Mouse (Mus musculus) neural tube, embryonic 10.5 days (tissue): ENCODE results near the gene Pmepa1.
A peak's percentile ranks its signal among the peaks of the same experiment; 100 is the strongest.

Experiments
- DNase-seq: peaks from one replicate; pipeline ENCODE4 v3.0.0-alpha.2; 2017; ENCODE audit warnings: low spot score; ENCODE audit errors: extremely low spot score

The Pmepa1 gene

DNA sequence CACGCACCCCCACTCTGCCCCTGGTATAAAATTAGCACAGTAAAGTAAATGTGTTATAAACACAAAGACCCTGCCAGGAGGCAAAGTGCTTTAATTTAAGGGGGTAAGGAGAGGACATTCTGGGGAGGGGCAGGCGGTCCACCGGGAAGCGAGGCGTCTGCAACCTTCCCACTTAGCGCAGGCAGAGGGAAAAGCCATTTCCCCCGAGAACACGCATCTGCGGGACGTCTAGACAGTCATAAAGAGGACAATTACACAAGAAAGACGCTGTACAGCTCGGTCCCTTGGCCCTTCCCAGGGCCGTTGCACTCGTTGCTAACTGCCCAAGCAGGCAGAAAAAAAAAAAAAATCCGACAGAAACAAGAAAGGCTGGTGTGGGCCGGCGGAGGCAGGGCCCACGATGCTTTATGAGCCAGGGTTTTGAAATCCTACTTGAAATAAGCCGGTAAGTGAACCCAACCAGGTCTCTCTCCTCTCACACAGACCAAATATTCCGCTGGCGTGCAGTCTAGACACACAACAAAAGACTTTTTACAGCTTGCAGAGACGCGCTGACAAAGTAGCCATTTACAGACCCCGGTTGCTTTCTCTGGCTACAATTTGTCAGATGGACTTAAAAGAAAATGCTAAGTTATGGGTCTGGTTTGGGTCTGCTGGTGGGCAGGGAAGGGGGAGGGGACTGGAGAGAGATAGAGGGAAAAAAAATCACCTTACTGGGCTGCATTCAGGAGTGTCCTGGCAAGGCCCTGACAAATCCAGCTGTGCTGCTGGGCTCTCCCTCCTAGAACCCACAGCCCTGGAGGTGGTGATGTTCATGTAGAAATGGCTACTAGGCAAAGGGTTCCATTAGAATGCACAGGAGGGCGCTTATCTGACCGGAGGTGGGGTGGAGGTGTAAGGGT lies 22.3 kb downstream of the Pmepa1 start:
- DNase-seq = no peak

DNA sequence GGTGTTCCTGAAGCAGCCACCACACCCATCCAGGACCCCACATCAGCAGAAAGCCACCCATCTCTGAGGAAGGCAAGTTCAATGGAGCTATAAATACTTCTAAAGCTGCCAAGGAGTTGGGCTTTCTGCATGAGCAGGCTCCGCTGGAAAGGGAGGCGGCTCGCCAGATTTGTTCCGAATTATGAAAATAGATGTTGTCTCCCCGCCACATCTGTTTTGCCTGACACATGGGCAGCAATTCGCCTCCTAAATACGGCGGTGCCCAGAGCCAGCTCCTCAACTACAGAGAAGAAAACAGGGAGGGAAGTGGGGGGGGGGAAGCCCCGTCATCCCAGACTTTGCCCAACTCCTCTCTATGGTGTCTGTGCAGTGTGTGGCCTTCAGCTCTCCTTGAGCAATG lies 24.7 kb downstream of the Pmepa1 start:
- no peak for DNase-seq

DNA sequence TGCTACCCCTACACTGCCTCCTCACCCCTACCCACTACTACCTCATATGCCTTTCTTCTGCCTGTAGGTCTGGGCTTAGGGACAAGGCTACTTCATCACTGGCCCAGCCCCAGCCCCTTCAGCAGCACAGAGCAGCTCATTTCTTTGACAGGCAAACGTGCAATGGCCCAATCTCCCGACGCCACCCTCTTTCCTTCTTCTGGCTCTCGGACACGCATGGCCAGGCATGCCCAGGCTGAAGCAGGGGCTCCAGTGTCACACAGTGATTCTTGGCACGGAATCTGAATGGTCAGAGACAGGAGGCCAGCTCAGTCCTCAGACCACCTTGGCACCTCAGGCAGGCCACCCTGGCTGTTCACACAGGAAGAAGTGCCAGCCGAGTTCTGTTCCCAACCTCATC lies 25.2 kb downstream of the Pmepa1 start:
- no peak for DNase-seq

DNA sequence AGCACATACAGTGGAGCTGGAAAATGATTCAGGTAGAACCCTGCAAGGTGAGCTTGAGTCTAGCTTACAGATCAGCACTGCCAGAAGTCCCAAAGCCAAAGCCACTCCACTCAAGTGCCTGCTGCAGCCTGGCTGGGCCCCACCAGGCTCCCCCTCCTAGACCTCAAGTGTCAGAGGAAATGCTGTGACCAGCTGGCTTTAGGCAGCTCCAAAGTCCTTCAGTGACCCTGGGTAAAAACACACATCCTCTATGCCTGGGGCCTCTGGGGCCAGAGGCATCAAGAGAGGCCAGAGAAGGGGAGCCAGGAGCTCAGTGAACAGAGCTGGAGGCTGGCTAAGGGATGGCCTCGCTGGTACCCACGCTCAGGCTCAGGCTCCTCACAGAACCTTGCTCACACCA lies 25.9 kb downstream of the Pmepa1 start:
- DNase-seq = no peak

DNA sequence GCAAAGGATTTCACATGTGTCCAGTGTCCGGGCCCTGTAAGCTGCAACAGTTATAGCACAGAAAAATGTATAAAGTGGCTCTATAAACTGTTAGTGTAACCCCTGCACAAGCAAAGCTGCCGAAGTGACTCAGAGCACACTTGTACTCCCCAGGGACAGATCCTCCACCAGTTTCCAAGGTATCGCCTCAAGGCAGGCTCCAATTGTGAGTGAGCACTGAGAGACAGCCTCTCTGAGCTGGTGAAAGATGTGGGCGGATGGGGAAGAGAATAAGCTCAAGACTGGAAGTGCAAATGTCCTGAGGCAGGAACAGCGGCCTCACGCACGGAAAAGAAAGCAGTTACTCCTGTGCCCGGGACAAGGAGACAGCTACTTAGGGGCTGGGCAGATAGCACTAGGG lies 26.4 kb downstream of the Pmepa1 start:
- no peak for DNase-seq

DNA sequence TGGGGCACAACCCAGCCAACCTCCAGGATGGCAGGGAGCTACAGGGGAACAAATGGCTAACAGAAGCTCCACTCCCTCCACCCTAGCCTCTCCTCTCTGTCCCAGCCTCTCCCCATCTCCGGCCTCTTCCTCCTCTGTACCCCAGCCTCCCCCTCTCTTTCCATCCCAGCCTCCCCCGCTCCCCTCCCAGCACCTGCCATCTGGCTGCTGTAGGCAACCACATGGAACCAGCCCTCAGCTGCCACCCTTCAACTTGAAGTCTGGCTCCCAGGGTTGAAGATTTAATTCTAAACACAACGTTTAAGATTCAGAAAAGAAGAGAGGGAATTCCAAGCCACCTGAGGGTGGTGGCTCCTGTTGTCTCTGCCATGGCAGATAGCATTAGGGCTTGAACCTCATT lies 26.9 kb downstream of the Pmepa1 start:
- DNase-seq = no peak

DNA sequence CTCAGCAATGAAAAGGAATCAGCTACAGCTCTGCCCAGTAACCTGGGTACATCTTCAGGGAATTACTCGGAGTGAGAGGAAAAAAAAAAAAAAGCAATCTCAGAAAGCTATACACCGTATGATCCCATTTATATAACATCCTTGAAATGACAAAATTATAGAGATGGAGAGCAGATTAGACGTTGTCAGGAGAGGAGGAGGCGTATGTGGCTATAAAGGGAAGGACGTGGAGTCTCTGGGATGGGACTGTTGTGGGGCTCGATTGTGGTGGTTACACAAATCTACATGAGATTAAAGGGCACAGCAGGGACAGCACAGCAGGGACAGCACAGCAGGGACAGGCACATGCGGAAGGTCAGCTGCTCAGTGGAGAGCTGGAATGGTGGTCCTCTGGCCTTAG lies 27.5 kb downstream of the Pmepa1 start:
- no peak for DNase-seq

DNA sequence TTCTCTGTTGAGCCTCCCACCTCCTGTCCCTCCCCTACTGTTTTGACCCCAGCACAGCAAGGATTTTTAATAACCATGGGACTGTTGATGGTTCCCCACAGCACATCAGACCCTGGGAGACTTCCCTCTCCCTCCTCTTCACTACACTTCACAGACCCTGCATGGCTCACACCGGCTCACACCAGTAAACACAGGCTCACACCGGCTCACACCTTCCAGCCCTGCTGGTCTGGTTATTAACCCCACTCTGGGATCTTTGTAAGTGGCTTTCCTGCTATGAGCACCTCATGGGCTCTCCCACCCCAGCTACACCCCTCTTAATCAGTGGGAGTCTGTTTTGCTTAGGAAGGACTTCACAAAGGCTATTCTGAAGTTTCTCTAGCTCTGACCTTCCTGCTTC lies 28.4 kb downstream of the Pmepa1 start:
- DNase-seq = no peak

DNA sequence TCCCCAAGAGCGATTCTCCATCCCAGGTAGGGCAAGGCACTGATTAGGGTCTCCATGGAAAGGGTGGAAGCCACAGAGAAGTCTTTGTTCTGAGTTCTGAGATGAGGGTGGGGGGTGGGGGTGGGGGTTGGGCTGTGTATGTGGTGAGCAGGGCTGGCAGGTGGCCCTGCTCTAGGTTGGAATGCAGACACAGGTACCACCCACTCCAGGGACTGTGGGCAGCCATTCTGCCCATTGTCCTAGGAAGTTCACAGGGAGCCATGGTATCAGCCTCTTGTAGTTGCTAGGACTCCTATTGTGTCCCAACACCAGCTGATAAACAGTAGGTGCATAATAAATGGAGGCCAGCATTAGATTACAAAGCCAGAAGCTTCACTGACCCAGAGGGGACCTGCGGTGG lies 29.1 kb downstream of the Pmepa1 start:
- DNase-seq = no peak

DNA sequence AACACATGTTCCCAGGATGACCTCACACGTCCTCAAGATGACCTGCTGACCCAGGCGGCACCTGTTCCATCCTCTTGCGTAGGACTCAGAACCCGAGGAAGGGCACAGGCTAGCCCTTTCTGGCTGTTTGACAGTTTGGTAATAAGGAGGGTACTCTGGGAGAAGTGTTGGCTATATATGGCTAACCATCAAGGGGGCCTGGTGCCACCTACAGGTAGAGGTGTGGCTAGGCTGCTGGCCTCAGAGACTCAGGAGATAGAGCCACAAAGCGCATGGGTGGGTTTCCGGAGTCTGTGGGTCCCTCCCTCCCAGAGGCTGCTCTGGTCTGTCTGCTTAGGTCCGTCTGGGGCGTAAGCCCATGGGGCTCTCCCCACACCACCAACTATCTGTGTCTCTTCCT lies 29.6 kb downstream of the Pmepa1 start:
- no peak for DNase-seq

DNA sequence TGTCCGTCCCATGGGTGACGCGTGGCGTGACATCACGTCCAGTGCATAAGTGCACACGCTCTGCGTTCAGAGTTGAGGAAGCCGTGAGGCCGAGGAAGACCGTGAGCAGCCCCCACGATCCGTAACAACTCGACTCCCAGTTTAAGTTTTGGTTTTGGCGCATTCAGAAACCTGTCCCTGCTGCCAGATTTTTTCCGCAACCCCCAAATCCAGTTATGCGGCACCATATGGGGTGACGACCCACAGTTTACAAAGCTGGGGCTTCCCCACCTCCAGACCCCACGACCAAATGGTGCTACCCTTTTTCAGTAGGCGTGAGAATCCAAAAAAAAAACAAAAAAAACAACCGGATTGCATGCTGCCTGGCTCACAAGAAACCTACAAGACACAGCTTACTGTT lies 31.1 kb downstream of the Pmepa1 start:
- no peak for DNase-seq

DNA sequence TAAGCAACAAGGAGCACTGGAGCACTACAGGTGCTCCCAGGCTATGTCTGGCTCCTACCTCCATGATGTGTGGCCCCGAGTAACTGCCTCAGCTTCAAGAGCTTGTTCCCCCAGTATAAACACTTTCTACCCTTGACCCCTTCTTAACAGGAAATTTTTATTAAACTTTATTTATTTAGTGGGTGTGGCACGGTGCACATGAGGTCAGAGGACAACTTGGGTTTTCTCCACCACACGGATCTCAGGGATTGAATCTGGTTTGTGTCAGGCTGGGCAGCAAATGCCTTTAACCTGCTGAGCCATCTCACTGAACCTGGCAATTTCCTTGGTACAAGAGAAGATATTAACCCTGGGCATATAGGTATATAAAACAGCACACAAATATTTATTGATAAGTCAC lies 32.2 kb downstream of the Pmepa1 start:
- DNase-seq = no peak

DNA sequence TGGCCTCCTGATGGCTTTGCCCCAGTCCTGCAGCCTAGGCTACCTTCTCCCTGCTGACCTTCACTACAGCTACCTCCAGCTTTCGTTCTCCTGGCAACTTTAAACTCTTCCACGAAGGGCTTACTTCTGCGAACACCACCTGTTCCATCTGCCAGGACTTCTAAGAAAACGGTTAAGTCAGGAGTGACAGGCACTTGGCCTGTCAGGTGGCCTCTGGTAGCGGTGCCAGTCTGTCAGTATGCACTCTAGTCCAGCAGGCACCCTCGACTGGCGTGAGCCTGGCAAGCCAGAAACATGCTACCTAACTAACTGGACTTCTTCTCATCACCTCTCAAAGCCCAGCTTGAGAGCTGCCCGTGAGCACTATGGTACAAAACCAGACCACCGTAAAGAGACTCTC lies 32.7 kb downstream of the Pmepa1 start:
- no peak for DNase-seq

DNA sequence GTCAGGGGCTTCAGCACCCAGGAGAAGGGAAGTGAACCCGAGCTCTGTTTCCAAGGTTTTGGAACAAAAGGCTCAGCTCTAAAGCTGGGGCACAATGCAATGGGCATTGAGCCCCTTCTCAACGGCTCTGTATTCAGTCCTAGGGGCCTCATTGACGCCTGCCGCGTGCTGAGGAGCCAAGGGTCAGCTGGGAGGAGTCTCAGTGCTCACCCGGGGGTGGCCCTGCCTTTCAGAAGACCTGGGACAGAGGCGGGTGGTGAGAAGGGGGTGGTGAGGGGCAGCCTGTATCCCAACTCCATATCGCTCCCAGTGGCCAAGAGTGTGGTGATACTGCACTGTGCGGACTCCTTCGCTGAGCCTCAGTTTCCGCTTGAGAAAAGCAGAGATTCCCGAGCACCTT lies 33.5 kb downstream of the Pmepa1 start:
- peak; percentile 57 for DNase-seq

DNA sequence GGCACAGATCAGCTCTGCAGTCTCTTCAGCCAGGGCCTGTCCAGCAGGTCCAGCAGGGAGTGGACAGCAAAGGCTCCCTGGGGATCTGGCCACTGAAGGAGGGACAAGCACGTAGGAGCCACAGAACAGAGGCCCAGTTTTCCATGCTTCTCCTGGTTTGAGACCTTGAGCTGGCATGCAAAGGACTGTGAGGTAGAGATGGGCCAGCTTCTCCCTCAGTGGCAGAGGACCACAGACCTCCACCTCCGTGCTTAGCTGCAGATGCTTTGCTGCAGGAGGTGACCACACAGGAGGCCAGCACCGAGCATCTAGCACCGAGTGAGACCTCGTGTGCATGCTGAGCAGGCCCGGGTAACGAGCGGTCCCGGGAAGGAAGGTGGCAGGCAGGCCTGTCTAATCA lies 35.6 kb downstream of the Pmepa1 start:
- no peak for DNase-seq

DNA sequence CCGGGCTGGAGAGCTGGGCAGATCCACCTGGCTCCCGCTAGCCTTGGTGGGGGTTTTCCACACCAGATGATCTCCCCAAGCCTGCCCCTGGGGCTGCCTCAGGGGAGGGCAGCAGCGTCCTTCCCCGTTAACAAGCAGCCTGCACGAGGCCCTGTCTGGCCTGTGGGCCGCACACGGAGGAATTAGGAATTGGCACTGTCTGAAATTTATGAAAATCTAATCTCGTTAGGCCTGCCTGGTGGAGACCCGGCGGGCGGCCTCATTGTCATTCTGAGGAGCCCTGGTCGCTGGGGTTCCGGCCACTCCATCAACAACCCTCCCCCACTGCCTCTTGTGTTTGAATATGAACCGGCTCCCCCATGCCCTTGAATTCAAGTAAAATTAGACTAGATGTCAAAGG lies 37.8 kb downstream of the Pmepa1 start:
- no peak for DNase-seq

DNA sequence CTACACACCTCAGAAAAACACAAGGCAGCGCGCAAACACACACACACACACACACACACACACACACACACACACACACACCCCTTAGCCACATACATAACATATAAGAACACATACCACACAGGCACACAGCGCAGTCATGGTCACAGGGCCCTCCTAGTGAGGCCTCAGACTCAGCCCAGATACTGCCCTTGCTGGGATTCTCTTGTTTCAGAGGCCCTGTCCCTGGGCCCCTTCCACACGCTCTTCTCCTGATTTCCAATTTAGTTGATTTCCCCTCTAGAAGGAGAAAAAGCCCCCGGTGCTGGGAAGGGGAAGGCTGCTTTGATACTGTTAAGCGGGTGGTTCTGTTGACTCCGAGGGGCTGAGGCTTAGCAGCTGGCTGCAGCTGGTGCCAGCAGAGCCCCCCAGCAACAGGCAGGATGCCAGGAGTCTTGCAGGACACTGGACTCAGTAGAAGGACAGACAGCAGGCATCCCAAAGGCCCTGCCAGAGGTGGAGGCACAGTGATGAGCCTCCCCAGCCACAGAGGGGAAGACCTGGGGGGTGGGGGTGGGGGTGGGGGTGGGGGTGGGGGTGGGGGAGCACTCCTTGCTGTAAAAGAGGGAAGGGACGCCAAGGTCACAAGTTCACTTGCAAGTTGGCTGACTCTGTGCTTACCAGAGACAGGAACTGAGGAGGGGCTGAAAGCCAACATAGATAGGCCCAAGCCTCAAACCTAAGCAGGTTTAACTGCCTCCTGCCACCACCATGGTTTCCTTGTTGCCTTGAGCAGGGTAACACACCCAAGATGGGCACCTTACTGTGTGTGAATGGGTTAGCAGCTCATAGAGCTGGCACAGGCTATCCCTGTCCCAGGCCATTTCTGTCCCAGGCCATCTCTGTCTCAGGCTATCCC lies 40.6 kb downstream of the Pmepa1 start:
- no peak for DNase-seq

DNA sequence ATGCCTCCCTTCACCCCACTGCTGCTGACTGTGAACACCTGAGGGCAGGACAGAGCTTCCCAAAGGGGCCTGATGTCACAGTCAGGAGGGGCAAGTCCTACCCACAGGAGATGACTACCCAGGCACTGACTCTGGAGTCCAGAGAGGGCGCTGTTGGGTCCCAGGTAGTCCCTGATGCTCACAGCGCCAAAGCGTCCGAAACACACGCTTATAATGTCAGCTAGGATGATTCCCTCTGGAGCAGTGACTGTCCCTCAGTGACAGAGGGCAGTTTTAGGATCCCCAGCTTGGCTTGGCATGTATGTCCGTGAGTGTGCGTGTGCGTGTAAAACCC lies 43.6 kb downstream of the Pmepa1 start:
- DNase-seq = no peak

DNA sequence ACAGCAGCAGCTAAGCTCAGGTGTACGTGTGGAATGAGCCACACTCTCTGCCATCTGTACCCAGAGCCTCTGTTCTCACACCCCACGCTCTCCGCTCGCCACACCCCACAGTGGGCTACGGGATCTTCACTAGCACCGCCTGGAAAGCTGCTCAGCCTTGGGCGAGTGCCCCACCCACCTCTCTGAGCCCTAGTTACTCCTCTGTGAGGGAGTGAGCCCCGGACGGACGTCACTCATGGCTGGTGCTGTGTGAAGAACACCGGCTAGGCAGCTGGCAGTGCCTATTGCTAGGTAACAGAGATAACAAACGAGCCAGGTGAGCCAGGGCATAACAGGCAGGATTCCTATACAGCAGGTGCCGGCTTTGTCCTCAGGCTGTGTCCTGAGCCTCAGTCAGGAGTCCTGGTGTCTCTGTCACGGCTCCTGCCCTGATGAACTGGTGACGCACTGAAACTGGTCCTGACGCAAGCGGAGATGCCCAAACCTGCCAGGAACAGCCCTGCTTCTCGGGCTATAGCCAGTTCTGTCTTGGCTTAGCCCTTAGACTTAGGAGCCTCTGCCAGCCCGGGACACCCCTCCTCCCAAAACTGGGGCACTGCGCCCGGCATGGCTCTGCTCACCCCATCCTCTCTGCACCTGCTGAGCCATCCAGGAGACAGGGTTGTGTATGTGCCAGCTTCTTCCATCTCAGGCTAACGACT lies 44.1 kb downstream of the Pmepa1 start:
- DNase-seq = no peak

DNA sequence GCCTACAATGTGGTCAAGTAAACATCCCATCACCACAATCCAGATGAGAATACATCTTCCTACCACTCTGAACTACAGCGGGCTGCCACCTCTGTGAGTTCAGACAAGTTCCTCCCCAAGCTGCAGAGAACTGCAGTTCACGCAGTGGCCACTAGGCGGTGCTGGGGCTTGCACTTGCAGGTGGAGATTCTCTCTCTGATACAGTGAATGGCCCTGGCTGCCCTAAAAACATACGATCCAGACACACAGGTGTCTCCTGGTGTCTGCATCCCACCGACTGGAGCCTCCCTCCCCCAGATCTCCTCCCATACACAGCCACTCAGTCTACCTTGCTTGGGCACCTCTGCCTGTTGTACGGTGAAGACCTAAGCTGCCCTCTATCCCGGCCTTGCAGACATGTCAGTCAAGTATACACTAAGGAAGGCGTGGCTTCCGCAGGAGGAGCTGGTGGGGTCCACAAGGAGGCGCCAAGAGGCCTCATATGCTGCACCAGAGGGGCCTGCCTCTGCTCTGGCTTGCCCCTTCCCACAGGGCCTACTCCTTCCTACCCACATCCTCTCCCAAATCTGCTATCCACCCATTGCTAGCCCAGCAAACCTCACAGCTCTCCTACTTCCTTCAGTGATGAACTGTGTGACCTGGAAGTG lies 46.6 kb downstream of the Pmepa1 start:
- DNase-seq = peak; percentile 98

DNA sequence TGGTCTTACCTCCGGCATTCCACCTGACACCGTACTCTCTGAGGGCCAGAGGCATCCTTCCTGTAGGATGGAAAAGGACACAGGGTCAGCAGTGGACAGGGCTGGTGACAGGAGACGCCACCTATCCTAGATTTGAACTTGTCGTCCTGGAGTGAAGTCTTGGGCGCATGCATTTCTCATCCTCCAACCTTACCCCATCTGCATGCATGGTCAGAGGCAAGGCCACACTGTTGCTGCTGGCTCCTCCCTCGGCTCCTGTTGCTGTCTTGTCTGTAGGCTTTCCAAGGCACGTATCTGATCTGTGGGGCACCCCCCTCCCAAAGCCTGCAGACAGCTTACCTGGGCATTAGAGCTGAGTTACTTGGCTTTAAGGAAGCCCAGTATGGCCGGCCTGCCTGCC lies 47.8 kb downstream of the Pmepa1 start:
- no peak for DNase-seq

DNA sequence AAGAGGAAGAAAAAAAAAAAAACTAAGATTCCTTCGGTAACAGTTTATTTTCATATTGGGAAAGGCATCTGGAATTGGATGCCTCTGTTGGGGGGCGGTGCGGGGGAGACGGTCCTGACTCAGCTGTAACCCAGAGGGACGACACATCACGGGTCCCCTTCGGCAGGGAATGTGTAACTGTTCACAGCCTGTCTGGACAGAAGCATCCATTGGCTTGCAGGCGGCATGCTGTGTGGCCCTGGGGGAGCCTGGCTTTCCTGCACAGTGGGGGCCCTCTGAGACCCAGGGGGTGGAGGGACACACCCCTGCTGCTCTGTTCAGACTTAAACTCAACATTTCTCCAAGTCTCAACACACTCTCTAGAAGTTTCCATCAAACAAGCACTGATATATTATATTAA lies 49.5 kb downstream of the Pmepa1 start:
- no peak for DNase-seq
